Mouse (Mus musculus): ENCODE results near the gene Zfp658. TPM values are rescaled to one million over a fixed set of nuclear protein-coding genes. Genes with fewer than 3 reads are reported as not detected.
A peak's percentile ranks its signal among the peaks of the same experiment; 100 is the strongest.

Gene Zfp658
- polyA plus RNA-seq, 1 experiment: 1.7 TPM

DNA sequence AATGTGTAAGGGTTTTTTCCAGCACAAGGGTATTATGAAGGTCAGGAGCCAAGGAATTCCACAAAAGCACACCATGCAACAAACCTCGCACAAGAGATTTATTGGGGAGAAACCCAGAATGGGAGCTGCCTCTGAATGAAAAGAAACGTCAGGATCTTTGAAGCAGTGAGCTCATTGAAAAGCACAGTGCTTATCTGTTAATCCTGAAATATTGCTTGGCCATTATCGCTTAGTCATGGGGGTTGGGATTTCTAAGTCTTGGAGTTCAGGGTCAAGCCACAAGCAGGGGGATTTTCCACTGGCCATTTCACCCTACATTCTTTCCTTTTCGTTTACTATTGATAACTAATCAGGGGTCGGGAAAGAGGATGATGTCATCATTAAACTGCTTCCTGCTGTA lies 39.8 kb downstream of the Zfp658 start:
- Histone ChIP-seq H3K4me3 (ENCODE audit: low read depth, low read length) (no peak overlapping the region), H3K27ac (ENCODE audit: insufficient read depth, low read length) (peak overlapping the region; percentile 76), H3K9ac (ENCODE audit: low read depth, poor library complexity, severe bottlenecking) (peak overlapping the region; percentile 47; the same call in 1 of the 2 replicates), H3K4me1 (ENCODE audit: control insufficient read depth, insufficient read depth, low read length) (peaks cover 3% of the 10 kb centered on the region), H3K36me3 (ENCODE audit: control insufficient read depth, insufficient read depth, low read length, poor library complexity, severe bottlenecking) (no peaks in the 10 kb centered on the region), H3K9me3 (replicated peaks; ENCODE audit: control insufficient read depth, insufficient read depth, low read length, poor library complexity, severe bottlenecking) (no peaks in the 10 kb centered on the region), H3K27me3 (ENCODE audit: control insufficient read depth, insufficient read depth, low read length, poor library complexity, severe bottlenecking) (no peaks in the 10 kb centered on the region)
- TF ChIP-seq CTCF (IDR thresholded peaks at IDR 0.05; ENCODE audit: low read depth, low read length): no peak
- TF ChIP-seq EP300 (IDR thresholded peaks at IDR 0.05; ENCODE audit: insufficient read depth, low read depth, low read length): no peak
- no peak for TF ChIP-seq POLR2A (IDR thresholded peaks at IDR 0.05; ENCODE audit: insufficient read depth, low read length)

- Histone ChIP-seq H3K27me3 (ENCODE audit: control insufficient read depth, insufficient read depth, low read length, poor library complexity, severe bottlenecking) (no peaks in the 10 kb centered on the region), H3K9ac (ENCODE audit: low read depth, poor library complexity, severe bottlenecking) (peak within 1 kb of the TSS; percentile 25), H3K4me1 (ENCODE audit: control insufficient read depth, insufficient read depth, low read length) (peaks cover 4% of the 10 kb centered on the region), H3K9me3 (replicated peaks; ENCODE audit: control insufficient read depth, insufficient read depth, low read length, poor library complexity, severe bottlenecking) (no peaks in the 10 kb centered on the region), H3K4me3 (ENCODE audit: low read depth, low read length) (peak within 1 kb of the TSS; percentile 69), H3K27ac (ENCODE audit: insufficient read depth, low read length) (peak within 1 kb of the TSS; percentile 68), H3K36me3 (ENCODE audit: control insufficient read depth, insufficient read depth, low read length, poor library complexity, severe bottlenecking) (peaks cover 8% of the 10 kb centered on the region; the same call in 1 of the 2 replicates)
- no peak for TF ChIP-seq POLR2A (IDR thresholded peaks at IDR 0.05; ENCODE audit: insufficient read depth, low read length)
- TF ChIP-seq EP300 (IDR thresholded peaks at IDR 0.05; ENCODE audit: insufficient read depth, low read depth, low read length): no peak
- no peak for TF ChIP-seq CTCF (IDR thresholded peaks at IDR 0.05; ENCODE audit: low read depth, low read length)
Measured at GRCm38 (mm10) chr7:43606896-43607742, 45.1 kb downstream of the Zfp658 start, which contains the start of gene Zfp819. Gene Zfp819, plus strand, starts transcription at chr7:43607169.

- Histone ChIP-seq H3K4me3 (ENCODE audit: low read depth, low read length) (peak overlapping the region; percentile 69), H3K36me3 (ENCODE audit: control insufficient read depth, insufficient read depth, low read length, poor library complexity, severe bottlenecking) (peaks cover 13% of the 10 kb centered on the region), H3K27me3 (ENCODE audit: control insufficient read depth, insufficient read depth, low read length, poor library complexity, severe bottlenecking) (no peaks in the 10 kb centered on the region), H3K27ac (ENCODE audit: insufficient read depth, low read length) (peak overlapping the region; percentile 90), H3K4me1 (ENCODE audit: control insufficient read depth, insufficient read depth, low read length) (peaks cover 4% of the 10 kb centered on the region), H3K9me3 (replicated peaks; ENCODE audit: control insufficient read depth, insufficient read depth, low read length, poor library complexity, severe bottlenecking) (no peaks in the 10 kb centered on the region), H3K9ac (ENCODE audit: low read depth, poor library complexity, severe bottlenecking) (peak overlapping the region; percentile 25; the same call in 1 of the 2 replicates)
- TF ChIP-seq CTCF (IDR thresholded peaks at IDR 0.05; ENCODE audit: low read depth, low read length) (no peak), POLR2A (IDR thresholded peaks at IDR 0.05; ENCODE audit: insufficient read depth, low read length) (no peak), EP300 (IDR thresholded peaks at IDR 0.05; ENCODE audit: insufficient read depth, low read depth, low read length) (peak; percentile 70; the same call in 1 of the 2 replicates)
Measured at GRCm38 (mm10) chr7:43607743-43608287, 45.8 kb downstream of the Zfp658 start.

DNA sequence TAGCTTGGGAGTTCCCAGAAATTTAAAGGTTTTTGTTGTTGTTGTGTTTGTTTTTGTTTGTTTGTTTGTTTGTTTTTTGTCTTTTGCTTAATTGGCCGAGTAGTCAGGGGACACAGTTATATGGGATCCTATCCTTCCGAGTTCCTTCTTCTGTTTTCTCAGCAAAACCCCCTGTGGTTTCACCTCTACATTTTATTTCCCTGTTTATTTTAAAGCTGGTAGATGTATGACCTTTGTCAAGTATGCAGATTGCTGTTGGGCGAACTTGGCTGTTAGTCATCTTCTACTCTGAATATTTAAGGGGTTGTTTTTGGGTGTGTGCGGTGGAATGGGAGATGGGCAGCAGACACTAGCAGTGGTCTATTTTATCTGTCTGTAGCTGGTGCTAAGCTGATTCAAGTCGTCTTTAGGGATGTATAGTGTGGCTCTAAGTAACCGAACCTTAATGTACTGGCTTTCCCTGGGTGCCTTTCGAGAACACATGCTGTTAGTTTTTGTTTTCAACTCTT lies 46.3 kb downstream of the Zfp658 start:
- TF ChIP-seq CTCF (IDR thresholded peaks at IDR 0.05; ENCODE audit: low read depth, low read length) (no peak), POLR2A (IDR thresholded peaks at IDR 0.05; ENCODE audit: insufficient read depth, low read length) (no peak), EP300 (IDR thresholded peaks at IDR 0.05; ENCODE audit: insufficient read depth, low read depth, low read length) (no peak)
- Histone ChIP-seq H3K27ac (ENCODE audit: insufficient read depth, low read length) (peak overlapping the region; percentile 90), H3K4me1 (ENCODE audit: control insufficient read depth, insufficient read depth, low read length) (peaks cover 4% of the 10 kb centered on the region), H3K27me3 (ENCODE audit: control insufficient read depth, insufficient read depth, low read length, poor library complexity, severe bottlenecking) (no peaks in the 10 kb centered on the region), H3K9ac (ENCODE audit: low read depth, poor library complexity, severe bottlenecking) (peak overlapping the region; percentile 18; the same call in 1 of the 2 replicates), H3K36me3 (ENCODE audit: control insufficient read depth, insufficient read depth, low read length, poor library complexity, severe bottlenecking) (peaks cover 13% of the 10 kb centered on the region), H3K4me3 (ENCODE audit: low read depth, low read length) (no peak overlapping the region), H3K9me3 (replicated peaks; ENCODE audit: control insufficient read depth, insufficient read depth, low read length, poor library complexity, severe bottlenecking) (no peaks in the 10 kb centered on the region)

- Histone ChIP-seq H3K9me3 (replicated peaks; ENCODE audit: control insufficient read depth, insufficient read depth, low read length, poor library complexity, severe bottlenecking) (no peaks in the 10 kb centered on the region), H3K4me1 (ENCODE audit: control insufficient read depth, insufficient read depth, low read length) (peaks cover 4% of the 10 kb centered on the region), H3K9ac (ENCODE audit: low read depth, poor library complexity, severe bottlenecking) (no peak overlapping the region), H3K36me3 (ENCODE audit: control insufficient read depth, insufficient read depth, low read length, poor library complexity, severe bottlenecking) (peaks cover 31% of the 10 kb centered on the region), H3K4me3 (ENCODE audit: low read depth, low read length) (no peak overlapping the region), H3K27ac (ENCODE audit: insufficient read depth, low read length) (no peak overlapping the region), H3K27me3 (ENCODE audit: control insufficient read depth, insufficient read depth, low read length, poor library complexity, severe bottlenecking) (no peaks in the 10 kb centered on the region)
- TF ChIP-seq EP300 (IDR thresholded peaks at IDR 0.05; ENCODE audit: insufficient read depth, low read depth, low read length) (no peak), POLR2A (IDR thresholded peaks at IDR 0.05; ENCODE audit: insufficient read depth, low read length) (no peak), CTCF (IDR thresholded peaks at IDR 0.05; ENCODE audit: low read depth, low read length) (no peak)
Measured at GRCm38 (mm10) chr7:43613816-43614551, 51.9 kb downstream of the Zfp658 start.
